Mouse (Mus musculus): ENCODE results near the gene BC049352. TPM values are rescaled to one million over a fixed set of nuclear protein-coding genes. Genes with fewer than 3 reads are reported as not detected.

Gene BC049352
- polyA plus RNA-seq, 1 experiment from 2014 or later = not detected

DNA sequence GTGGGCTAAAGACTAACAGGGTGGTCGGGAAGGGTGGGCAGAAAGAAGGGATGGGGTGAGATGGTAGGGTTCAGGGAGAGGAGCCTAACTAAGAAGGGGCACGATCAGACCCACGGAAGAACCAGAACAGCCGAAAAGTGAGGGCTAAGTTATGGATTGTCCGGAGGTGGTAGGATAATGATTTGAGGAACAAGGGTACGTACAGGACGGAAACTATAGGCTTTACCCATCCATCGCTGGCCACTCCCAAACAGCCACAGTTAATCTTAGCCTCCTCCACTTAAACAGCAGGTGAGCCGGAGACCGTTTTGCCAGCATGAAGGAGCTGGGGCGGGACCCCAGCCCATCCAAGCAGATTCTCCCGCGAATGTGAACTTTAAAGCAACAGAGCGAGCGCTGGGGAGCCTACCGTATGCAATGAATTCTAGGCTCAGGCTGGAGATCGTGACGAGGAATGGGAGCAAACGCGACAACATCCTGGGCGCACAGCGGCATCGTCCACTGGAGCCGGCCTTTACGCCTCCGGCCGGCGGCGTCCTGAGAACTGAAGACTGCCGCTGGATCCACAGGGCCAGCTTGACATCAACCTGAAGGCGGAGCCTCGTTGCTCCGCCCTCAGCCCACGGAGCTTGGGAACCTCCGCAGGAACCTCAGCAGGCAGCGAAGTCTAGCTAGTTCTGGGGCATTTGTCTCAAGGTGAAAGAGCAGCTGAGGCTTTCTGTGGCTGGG is 87.0 kb downstream of the BC049352 start, which contains the start of gene Il10ra:
Il10ra (minus strand) TSS at position 553 of the 729 bp plus-strand sequence.
- H3K9me3 ChIP-seq (replicated peaks) = no peaks in the 10 kb centered on the region
- ATAC-seq (replicated peaks; ENCODE audit: insufficient number of reproducible peaks, insufficient read depth, low FRiP score, low read depth) = no peak
- H3K27ac ChIP-seq = no peak within 1 kb of the TSS
- 9% methylated on average over 36 of the region's 36 CpGs for WGBS
- peak within 1 kb of the TSS; percentile 45 for H3K4me3 ChIP-seq
- peak within 1 kb of the TSS; percentile 60 for H3K4me2 ChIP-seq
- peaks cover 63% of the 10 kb centered on the region for H3K27me3 ChIP-seq
- H3K36me3 ChIP-seq = no peaks in the 10 kb centered on the region
- H3K4me1 ChIP-seq (replicated peaks) = peaks cover 6% of the 10 kb centered on the region
- H3K9ac ChIP-seq = no peak within 1 kb of the TSS

DNA sequence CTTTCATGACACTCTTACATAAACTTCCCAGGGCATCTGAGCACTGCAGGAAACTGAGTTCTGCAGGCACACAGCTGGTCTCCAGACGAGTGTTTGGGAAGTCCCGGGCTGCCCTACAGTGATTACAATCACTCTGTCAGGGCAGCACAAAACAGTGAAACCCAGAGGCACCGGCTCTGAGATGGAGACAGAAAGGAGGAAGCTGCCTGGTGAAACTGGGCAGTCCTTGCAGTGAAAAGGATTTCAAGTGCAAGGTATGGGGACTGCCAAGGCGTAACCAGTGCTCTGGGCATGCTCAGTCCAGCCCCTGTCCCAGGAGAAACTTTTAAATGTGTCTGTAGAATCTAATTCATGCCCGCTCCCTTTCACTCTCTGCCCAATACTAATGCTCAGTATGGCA is 90.4 kb downstream of the BC049352 start:
- H3K27ac ChIP-seq = no peak overlapping the region
- ATAC-seq (replicated peaks; ENCODE audit: insufficient number of reproducible peaks, insufficient read depth, low FRiP score, low read depth) = no peak
- no peak overlapping the region for H3K4me3 ChIP-seq
- H3K36me3 ChIP-seq = no peaks in the 10 kb centered on the region
- H3K9ac ChIP-seq = no peak overlapping the region
- H3K27me3 ChIP-seq = peaks cover 49% of the 10 kb centered on the region
- 47% methylated on average over 5 of the region's 5 CpGs for WGBS
- peaks cover 6% of the 10 kb centered on the region for H3K4me1 ChIP-seq (replicated peaks)
- no peaks in the 10 kb centered on the region for H3K9me3 ChIP-seq (replicated peaks)
- no peak overlapping the region for H3K4me2 ChIP-seq

DNA sequence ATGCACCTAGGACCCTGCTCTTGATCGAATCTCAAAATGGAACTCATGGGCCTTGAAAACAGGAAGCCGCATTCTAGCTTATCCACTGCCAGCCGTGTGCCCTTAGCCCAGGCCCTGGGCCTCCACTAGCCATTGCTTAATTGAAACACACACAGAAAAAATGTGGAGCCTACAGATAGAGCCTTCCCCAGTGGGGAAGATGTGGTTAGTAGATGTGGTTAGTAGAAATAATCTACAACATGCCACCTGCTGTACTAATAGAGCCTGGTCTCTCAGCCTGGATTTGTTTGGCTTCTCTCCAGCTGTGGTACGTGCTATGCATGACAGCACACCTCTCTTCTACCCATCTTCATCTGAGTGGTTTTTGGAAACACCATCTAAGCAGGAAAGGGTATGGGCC is 92.4 kb downstream of the BC049352 start:
- ATAC-seq (replicated peaks; ENCODE audit: insufficient number of reproducible peaks, insufficient read depth, low FRiP score, low read depth) = no peak
- 70% methylated on average over 4 of the region's 4 CpGs for WGBS
- peaks cover 29% of the 10 kb centered on the region for H3K27me3 ChIP-seq
- no peaks in the 10 kb centered on the region for H3K36me3 ChIP-seq
- H3K9me3 ChIP-seq (replicated peaks) = no peaks in the 10 kb centered on the region
- no peak overlapping the region for H3K4me2 ChIP-seq
- H3K27ac ChIP-seq = no peak overlapping the region
- H3K4me3 ChIP-seq = no peak overlapping the region
- H3K9ac ChIP-seq = no peak overlapping the region
- H3K4me1 ChIP-seq (replicated peaks) = no peaks in the 10 kb centered on the region

DNA sequence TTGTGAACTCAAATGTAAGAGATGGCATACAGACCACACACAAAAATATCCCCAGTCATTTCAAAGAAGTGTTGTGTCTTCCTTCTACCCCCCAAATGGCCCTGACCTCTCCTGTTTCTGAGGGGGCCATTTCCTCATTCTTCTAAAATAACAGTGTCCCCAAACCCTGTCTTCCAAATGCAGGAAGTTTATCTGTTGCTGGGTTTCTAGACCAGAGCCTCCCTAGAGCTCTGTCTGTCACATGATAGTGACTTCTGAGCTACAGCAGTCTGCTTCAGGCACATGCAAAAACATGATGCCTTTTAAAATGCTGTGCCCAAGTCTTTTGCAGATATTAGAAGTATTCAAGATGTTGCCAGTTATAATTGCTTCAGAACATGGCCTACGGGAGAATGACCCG is 92.8 kb downstream of the BC049352 start:
- Histone ChIP-seq H3K4me2 (no peak overlapping the region), H3K9me3 (replicated peaks) (no peaks in the 10 kb centered on the region), H3K4me1 (replicated peaks) (no peaks in the 10 kb centered on the region), H3K27me3 (peaks cover 25% of the 10 kb centered on the region), H3K9ac (no peak overlapping the region), H3K36me3 (no peaks in the 10 kb centered on the region), H3K27ac (no peak overlapping the region), H3K4me3 (no peak overlapping the region)
- 82% methylated on average over 2 of the region's 2 CpGs for WGBS
- ATAC-seq (replicated peaks; ENCODE audit: insufficient number of reproducible peaks, insufficient read depth, low FRiP score, low read depth) = no peak

DNA sequence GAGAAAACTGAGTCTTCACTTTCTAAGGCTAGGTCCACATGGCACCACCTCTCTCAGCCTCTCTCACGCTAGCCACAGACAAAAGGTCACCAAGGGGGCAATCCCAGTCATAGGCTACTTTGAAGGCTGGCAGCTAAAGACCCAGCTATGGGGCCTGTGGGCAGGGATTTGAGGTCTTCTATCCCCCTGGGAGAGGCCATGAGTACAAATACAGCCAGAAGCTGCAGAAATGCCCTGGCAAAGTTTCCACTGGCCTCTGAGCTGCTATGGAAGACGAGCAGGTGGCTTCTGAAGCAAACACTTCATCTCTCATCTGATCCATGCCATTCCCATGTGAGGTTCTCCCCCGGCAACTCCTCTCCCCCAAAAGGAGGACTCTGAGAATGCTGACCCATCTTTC is 98.3 kb downstream of the BC049352 start:
- Histone ChIP-seq H3K4me3 (no peak overlapping the region), H3K4me2 (no peak overlapping the region), H3K9ac (no peak overlapping the region), H3K4me1 (replicated peaks) (no peaks in the 10 kb centered on the region), H3K27ac (no peak overlapping the region), H3K27me3 (no peaks in the 10 kb centered on the region), H3K9me3 (replicated peaks) (no peaks in the 10 kb centered on the region), H3K36me3 (no peaks in the 10 kb centered on the region)
- WGBS = 56% methylated on average over 3 of the region's 3 CpGs
- ATAC-seq (replicated peaks; ENCODE audit: insufficient number of reproducible peaks, insufficient read depth, low FRiP score, low read depth) = no peak

DNA sequence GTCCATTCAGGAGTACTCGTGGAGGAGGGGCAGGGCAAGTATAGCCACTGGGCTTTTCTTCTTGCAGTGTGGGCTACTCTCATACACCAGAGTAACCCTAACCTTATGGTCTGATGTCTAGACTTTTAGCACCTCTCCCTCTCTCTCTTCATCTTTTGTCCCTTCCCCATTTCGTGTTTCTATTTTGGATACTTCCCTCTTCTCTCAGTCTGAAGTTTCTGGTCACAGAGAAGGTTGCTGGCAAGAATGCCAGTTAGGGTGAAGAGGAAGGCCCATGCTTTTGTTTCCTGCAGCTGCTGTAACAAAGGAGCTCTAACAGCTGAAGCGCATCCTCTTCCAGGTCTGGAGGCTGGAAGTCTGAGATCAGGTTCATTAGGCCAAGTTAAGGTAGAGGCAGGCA is 99.1 kb downstream of the BC049352 start:
- H3K4me1 ChIP-seq (replicated peaks) = no peaks in the 10 kb centered on the region
- no peak overlapping the region for H3K4me2 ChIP-seq
- H3K9ac ChIP-seq = no peak overlapping the region
- 62% methylated on average over 3 of the region's 3 CpGs for WGBS
- H3K4me3 ChIP-seq = no peak overlapping the region
- ATAC-seq (replicated peaks; ENCODE audit: insufficient number of reproducible peaks, insufficient read depth, low FRiP score, low read depth) = no peak
- no peak overlapping the region for H3K27ac ChIP-seq
- no peaks in the 10 kb centered on the region for H3K36me3 ChIP-seq
- no peaks in the 10 kb centered on the region for H3K9me3 ChIP-seq (replicated peaks)
- H3K27me3 ChIP-seq = no peaks in the 10 kb centered on the region

DNA sequence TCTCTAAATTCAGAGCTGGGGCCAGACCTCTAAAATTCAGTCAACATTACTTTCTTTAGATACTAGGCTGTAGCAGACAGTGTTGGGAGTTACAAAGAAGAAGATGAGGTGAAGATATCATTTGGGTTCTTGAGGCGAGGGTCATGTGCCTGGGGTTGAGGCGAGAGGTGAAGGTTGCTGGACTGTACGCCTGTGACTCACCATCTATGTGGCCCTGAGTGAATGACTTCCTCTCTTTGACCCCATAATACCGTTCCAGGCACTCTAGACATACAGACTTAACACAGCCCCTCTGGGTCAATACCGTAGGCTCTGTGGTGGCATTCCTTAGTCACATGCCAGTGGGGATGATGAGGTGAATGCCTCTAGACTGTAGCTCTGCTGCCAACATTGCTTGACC is 100.7 kb downstream of the BC049352 start:
- Histone ChIP-seq H3K4me2 (no peak overlapping the region), H3K9me3 (replicated peaks) (no peaks in the 10 kb centered on the region), H3K4me3 (no peak overlapping the region), H3K27me3 (no peaks in the 10 kb centered on the region), H3K27ac (no peak overlapping the region), H3K36me3 (no peaks in the 10 kb centered on the region), H3K4me1 (replicated peaks) (no peaks in the 10 kb centered on the region), H3K9ac (no peak overlapping the region)
- WGBS = 78% methylated on average over 5 of the region's 5 CpGs
- no peak for ATAC-seq (replicated peaks; ENCODE audit: insufficient number of reproducible peaks, insufficient read depth, low FRiP score, low read depth)

DNA sequence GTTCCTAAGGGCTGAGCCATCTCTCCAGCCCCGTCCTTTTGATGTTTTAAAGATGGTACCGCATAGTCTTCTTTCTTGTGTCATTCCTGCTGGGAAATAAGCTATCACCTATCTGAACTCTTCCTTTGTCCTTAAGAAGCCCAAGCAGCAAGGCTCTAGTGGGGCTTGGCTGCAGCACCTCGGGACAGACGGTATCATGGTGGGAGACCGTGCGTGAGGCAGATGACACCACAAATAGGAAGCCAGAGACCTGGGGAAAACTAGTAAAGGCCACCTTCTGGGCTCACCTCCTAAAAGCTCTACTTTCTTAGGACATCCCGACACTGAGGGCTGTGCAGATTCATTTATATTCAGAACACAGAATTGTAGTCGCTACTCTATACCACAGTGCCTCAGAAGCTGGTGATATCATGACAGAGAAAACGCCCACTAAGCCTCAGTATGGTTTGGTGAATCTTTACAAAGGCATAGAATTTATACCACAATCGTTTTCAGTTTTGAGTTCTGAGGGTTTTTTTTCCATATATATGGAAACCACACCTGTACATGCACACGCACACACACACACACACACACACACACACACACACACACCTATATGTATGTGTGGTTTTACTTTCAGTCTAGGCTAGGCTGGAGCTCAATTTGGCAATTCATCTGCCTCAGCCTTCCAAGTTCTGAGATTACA is 109.8 kb downstream of the BC049352 start:
- Histone ChIP-seq H3K36me3 (no peaks in the 10 kb centered on the region), H3K27me3 (no peaks in the 10 kb centered on the region), H3K4me2 (no peak overlapping the region), H3K4me3 (no peak overlapping the region), H3K9ac (no peak overlapping the region), H3K4me1 (replicated peaks) (no peaks in the 10 kb centered on the region), H3K27ac (no peak overlapping the region), H3K9me3 (replicated peaks) (no peaks in the 10 kb centered on the region)
- WGBS = 78% methylated on average over 11 of the region's 11 CpGs
- no peak for ATAC-seq (replicated peaks; ENCODE audit: insufficient number of reproducible peaks, insufficient read depth, low FRiP score, low read depth)

DNA sequence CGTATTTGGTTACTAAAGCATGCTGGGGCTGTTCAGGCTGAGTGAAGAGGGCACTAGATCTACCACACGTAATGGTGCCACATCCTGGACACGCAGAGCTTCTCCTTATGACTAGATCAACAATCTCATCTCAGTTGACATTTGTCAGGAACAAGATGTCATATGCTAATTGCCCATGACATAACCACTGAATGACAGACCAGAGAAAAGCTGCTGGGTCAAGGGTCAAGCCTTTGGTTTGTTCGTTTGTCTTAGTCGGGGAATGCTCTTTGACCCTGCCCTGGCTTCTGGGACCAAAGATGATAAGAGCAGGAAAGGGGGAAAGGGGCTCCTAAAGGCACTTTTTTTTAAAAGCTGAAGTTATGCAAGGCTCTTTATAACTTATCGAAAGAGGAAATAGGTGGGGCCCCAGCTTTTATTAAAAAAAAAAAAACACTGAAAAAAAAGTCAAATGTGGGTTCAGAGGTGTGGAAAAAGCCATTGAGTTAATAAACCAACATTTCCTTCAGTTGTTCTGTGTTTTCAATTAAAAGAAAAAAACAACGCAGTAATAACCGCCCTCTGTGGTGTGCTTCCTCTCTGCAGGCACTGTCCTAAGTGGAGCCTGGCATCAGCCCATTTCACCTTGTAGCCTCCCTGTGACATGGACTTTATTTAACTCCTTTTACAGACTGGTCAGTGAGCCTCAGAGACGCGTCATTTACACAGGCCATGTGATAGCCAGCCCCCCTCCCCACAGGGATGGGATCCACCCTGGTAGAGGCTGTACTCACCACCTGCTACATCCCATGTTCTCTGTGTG is 112.6 kb downstream of the BC049352 start:
- 48% methylated on average over 10 of the region's 10 CpGs for WGBS

DNA sequence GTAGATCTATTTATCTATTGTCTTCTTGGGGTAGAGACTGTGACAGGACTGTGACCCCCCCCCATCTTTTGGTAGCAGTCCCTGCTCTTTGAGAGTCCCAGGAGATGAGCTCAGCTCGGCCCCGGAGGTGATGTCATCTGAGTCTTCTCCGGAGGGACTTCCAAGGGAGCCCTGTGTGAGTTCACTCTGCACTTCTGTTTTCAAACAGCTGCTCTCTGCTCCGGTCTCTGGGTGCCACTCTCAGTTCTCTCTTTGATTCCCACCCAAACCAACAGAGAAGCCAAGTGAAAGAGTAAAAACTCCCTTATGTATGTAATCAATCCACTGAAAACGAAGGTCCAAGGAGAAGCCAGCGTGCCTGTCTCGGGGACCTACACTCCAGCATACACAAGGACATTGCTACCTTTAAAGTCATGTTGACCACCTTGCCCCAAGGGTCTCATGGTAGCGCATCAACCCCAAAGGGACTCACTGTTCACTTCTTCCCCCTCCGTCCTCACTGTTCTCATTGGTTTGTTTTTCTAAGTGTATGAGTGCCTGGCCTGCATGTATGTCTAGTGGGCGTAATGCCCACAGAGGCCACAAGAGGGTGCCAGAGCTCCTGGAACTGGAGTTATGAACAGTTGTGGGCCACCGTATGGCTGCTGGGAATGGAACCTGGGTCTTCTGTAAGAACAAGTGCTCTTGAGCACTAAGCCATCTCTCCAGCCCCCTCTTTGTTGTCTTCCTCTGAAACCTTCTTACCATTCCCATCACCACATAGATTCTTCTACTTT is 117.6 kb downstream of the BC049352 start:
- H3K4me1 ChIP-seq (replicated peaks) = peaks cover 4% of the 10 kb centered on the region
- H3K36me3 ChIP-seq = no peaks in the 10 kb centered on the region
- ATAC-seq (replicated peaks; ENCODE audit: insufficient number of reproducible peaks, insufficient read depth, low FRiP score, low read depth) = no peak
- 76% methylated on average over 11 of the region's 11 CpGs for WGBS
- no peak overlapping the region for H3K27ac ChIP-seq
- H3K4me3 ChIP-seq = no peak overlapping the region
- no peak overlapping the region for H3K9ac ChIP-seq
- no peak overlapping the region for H3K4me2 ChIP-seq
- H3K9me3 ChIP-seq (replicated peaks) = no peaks in the 10 kb centered on the region
- 0 out of 2 replicates have a peak, but pooled peaks cover 2% of the 10 kb centered on the region for H3K27me3 ChIP-seq

More for the DNA sequence above, 112.6 kb downstream of the BC049352 start:
- Histone ChIP-seq H3K4me1 (replicated peaks) (no peaks in the 10 kb centered on the region), H3K4me3 (no peak overlapping the region), H3K27me3 (0 out of 2 replicates have a peak, but pooled peaks cover 2% of the 10 kb centered on the region), H3K4me2 (no peak overlapping the region), H3K9me3 (replicated peaks) (no peaks in the 10 kb centered on the region), H3K9ac (no peak overlapping the region), H3K27ac (no peak overlapping the region), H3K36me3 (no peaks in the 10 kb centered on the region)
- ATAC-seq (replicated peaks; ENCODE audit: insufficient number of reproducible peaks, insufficient read depth, low FRiP score, low read depth) = no peak
